Mouse (Mus musculus) small intestine, adult 2 months (tissue): ENCODE measurements around the gene Hist2h3c1. TPM values are rescaled to one million over a fixed set of nuclear protein-coding genes. Genes with fewer than 3 reads are reported as not detected.

ENCODE experiments used
- H3K27ac ChIP-seq: fragments of 200-500 bp; 2 replicates; pipeline ENCODE4 v1.5.1; 2012; ENCODE audit warnings: low read depth, low read length, control low read depth, inconsistent platforms; ENCODE audit not compliant: insufficient read depth
- H3K27me3 ChIP-seq: fragments of 200-500 bp; 2 replicates; pipeline ENCODE4 v1.6.1; 2012; ENCODE audit warnings: mild to moderate bottlenecking, moderate library complexity, low read length, inconsistent platforms; ENCODE audit not compliant: control insufficient read depth, insufficient read depth
- H3K36me3 ChIP-seq: fragments of 200-500 bp; 2 replicates; pipeline ENCODE4 v1.6.1; 2012; ENCODE audit warnings: mild to moderate bottlenecking, low read length, control low read depth, inconsistent platforms; ENCODE audit not compliant: control insufficient read depth, insufficient read depth
- H3K4me1 ChIP-seq: fragments of 200-500 bp; 2 replicates; pipeline ENCODE4 v1.6.1; 2012; ENCODE audit warnings: low read length, inconsistent platforms, mixed read lengths; ENCODE audit not compliant: control insufficient read depth, insufficient read depth, insufficient read length
- H3K4me3 ChIP-seq: fragments of 200-500 bp; 2 replicates; pipeline ENCODE4 v1.5.1; 2012; ENCODE audit warnings: low read depth, mild to moderate bottlenecking, control low read depth, inconsistent platforms, low read length, moderate library complexity
- CTCF ChIP-seq: fragments of 200-500 bp; IDR thresholded peaks from 2 replicates; pipeline ENCODE4 v1.5.1; 2012; ENCODE audit warnings: low read depth, mild to moderate bottlenecking, control low read depth, inconsistent platforms, low read length, moderate library complexity, mixed read lengths; ENCODE audit not compliant: insufficient replicate concordance, insufficient read length; ENCODE audit errors: extremely low read depth
- POLR2A ChIP-seq: fragments of 200-500 bp; IDR thresholded peaks from 2 replicates; pipeline ENCODE4 v1.6.1; 2012; ENCODE audit warnings: low read depth, mild to moderate bottlenecking, control low read depth, inconsistent platforms, low read length, moderate library complexity
- WGBS: fragments of 180-500 bp; shearing (Covaris S2); methylation state at CpG from one replicate; pipeline ENCODE4 v1.1.7; 2018; 5-methylcytosine and 5-hydroxymethylcytosine counted together
- polyA plus RNA-seq: library from polyadenylated mRNA; depleted of rRNA; stranded (reverse); fragments of >200 nt; gene quantifications from 2 replicates; pipeline ENCODE4 v1.2.3, GENCODE M21; 2012

The Hist2h3c1 gene
- polyA plus RNA-seq, 1 experiment: not detected

DNA sequence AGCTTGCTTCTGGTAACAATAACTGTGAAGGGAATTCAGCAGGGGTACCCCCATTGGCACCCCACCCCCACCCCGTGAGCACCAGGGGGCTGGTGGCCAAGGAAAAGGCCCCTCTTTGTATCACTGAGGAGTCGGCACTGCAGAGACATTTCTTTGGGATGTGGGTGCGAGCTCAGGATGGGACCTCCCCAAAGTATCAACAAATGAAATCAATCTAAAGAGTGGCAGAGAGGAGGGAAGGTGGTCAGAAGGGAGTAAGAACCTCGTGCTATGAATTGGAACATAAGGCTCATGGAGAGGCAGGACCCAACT lies 2.5 kb downstream of the Hist2h3c1 start:
- TF ChIP-seq CTCF: no peak
- no peak for TF ChIP-seq POLR2A
- H3K4me3 ChIP-seq: no peak overlapping the region
- H3K27ac ChIP-seq: no peak overlapping the region
- 61% methylated on average over 4 of the region's 4 CpGs for WGBS
- H3K36me3 ChIP-seq: no peaks in the 10 kb centered on the region
- H3K27me3 ChIP-seq: no peaks in the 10 kb centered on the region
- peaks cover 4% of the 10 kb centered on the region; the same call in 1 of the 2 replicates for H3K4me1 ChIP-seq

DNA sequence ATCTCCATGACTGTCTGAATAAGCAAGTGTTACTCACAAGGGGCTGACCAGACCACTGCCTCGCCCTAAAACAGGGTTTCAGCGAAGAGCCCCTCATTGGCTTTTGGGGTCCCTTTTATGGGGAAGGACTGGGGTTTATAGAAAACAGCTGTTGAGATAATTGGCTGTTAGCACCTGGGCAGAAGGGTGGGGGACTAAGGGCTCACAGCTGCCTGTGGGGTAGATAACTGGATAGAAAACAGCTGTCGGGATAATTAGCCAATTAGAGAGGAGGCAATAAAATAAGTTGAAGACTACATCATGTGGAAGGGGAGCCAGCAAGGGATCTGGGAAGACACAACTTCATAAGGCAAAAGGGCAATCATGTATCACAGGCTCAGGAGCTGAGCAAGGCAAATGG lies 4.4 kb downstream of the Hist2h3c1 start:
- Histone ChIP-seq H3K4me3 (no peak overlapping the region), H3K4me1 (no peaks in the 10 kb centered on the region), H3K36me3 (no peaks in the 10 kb centered on the region), H3K27ac (no peak overlapping the region), H3K27me3 (no peaks in the 10 kb centered on the region)
- WGBS: 47% methylated on average over 3 of the region's 3 CpGs
- TF ChIP-seq CTCF (no peak), POLR2A (no peak)

DNA sequence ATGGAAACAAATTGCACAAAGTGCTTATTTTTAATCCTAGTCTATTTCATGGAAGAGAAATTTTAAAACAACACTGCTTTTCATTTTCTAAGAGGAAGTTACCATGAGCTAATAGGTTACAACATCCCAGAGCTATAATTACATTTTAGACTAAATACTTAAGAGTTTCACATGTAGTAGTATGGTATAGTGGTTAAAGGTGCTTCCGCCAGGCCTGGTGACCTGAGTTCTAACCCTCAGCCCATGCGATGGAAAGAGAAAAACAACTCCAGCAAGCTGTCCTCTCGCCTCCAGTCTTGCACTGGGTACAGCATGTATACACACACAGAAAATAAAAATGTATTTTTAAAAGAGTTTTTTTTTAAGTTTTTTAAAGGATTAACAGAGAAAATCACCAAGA lies 5.3 kb downstream of the Hist2h3c1 start:
- WGBS: 74% methylated on average over 3 of the region's 3 CpGs
- Histone ChIP-seq H3K27ac (no peak overlapping the region), H3K4me3 (no peak overlapping the region), H3K27me3 (no peaks in the 10 kb centered on the region), H3K4me1 (peaks cover 3% of the 10 kb centered on the region; the same call in 1 of the 2 replicates), H3K36me3 (no peaks in the 10 kb centered on the region)
- no peak for TF ChIP-seq CTCF
- no peak for TF ChIP-seq POLR2A

DNA sequence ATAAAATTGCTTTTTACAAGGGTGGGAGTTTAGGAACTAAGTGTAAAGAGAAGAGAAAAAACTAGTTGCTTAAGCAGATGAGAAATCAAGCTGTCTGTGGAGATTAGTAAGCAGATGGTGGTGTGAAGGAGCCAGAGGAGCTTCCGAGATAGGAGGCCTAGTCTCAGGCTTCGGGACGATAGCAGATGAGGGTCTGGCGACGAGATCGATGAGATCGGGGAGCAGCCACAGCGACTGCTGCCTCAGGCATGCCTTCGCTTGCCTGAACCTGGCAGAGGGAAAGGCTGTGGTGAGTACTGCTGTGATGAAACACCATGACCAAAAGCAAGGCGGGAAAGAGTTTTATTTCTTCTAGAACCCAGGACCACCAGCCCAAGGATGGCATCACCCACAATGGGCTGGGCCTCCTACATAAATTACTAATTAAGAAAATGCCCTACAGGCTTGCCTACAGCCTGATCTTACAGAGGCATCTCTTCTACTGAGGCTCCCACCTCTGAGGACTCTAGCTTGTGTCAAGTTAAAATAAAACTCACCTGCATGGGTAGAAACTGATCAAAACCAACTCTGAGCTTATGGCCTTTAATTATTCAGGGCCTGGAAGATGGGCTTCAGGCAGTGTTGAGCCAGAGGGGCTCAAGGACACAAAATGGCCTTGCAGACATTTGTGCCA lies 8.3 kb downstream of the Hist2h3c1 start:
- WGBS: 87% methylated on average over 10 of the region's 10 CpGs
- H3K36me3 ChIP-seq: no peaks in the 10 kb centered on the region
- TF ChIP-seq CTCF: no peak
- no peak for TF ChIP-seq POLR2A

DNA sequence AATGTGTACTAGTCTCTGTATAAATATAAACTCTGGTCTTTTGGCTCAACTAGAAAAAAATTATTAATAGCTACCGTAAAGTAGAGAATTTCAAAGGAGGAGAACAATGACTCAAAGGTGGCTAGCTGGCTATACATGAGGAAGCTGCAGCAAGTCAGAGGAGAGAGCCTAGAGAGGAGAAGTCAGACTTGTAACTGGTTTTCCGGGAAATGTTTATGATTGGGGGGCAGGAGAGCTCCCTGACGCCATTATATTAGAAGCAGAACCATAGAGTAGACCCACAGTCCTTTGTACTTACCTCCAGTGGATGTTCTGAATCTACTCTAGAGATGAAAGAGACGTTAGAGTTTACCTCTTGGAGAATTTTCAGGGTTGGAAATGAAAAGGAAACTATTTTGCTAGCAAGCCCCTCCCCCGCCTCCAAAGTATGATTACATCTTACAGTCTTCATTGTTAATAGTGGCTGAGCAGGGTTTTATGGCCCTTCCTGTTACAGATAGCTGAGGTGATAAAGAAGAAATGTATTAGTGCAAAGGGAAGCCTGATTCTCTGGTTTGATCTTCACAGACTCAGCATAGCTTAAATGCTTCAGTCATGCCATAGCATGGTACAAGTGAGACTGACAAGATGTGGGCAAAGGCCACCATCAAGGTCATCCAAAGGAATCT lies 9.6 kb downstream of the Hist2h3c1 start:
- 0 out of 2 replicates have a peak overlapping the region, but pooled peaks have one; percentile 21 for H3K27ac ChIP-seq
- H3K36me3 ChIP-seq: no peaks in the 10 kb centered on the region
- H3K27me3 ChIP-seq: no peaks in the 10 kb centered on the region
- H3K4me3 ChIP-seq: no peak overlapping the region
- TF ChIP-seq CTCF (no peak), POLR2A (no peak)
- WGBS: 18% methylated on average over 5 of the region's 5 CpGs
- H3K4me1 ChIP-seq: peaks cover 6% of the 10 kb centered on the region; the same call in 1 of the 2 replicates

More for the DNA sequence above, 8.3 kb downstream of the Hist2h3c1 start:
- Histone ChIP-seq H3K4me3 (no peak overlapping the region), H3K27me3 (no peaks in the 10 kb centered on the region), H3K27ac (no peak overlapping the region), H3K4me1 (peaks cover 6% of the 10 kb centered on the region; the same call in 1 of the 2 replicates)

DNA sequence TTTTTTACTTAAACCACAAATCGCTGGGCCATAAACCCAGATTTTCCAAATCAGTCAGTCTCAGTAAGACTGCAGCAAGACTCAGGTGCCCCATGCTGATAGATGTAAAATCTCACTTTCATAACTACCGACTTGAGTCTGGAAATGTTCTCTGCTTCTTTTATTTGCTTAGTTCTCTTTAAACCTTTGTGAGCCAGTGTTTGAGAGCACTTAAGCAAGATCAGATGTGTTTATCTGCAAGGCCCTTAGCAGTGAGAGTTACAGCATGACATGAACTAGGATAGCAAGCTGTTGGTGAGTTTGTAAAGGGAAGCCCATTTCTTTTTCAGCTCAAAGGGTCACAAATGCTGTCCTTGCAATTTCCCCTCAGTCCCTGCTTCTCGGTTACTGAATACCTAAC lies 10.7 kb downstream of the Hist2h3c1 start:
- H3K4me3 ChIP-seq: no peak overlapping the region
- H3K27me3 ChIP-seq: no peaks in the 10 kb centered on the region
- H3K4me1 ChIP-seq: peaks cover 10% of the 10 kb centered on the region; the same call in 1 of the 2 replicates
- TF ChIP-seq POLR2A: no peak
- no peak for TF ChIP-seq CTCF
- no peak overlapping the region for H3K27ac ChIP-seq
- no peaks in the 10 kb centered on the region for H3K36me3 ChIP-seq
- WGBS: 66% methylated on average over 3 of the region's 3 CpGs

DNA sequence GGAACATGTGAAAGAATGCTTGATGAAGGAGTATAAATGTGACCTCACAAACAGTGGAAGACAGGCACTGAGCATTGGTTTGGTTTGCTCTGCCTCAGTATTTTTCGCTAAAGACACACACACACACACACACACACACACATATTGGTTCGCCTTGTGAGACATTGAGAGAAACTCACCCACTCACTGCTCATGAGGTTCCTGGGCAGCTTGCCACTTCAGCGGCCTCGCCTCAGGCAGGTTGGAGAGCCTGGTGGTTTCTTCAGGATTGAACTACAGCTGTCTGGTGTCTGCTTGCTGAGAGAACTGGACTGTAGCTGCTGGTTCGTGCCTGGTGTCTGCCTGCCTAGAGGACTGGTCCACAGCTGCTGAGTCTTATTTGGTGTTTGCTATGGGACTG lies 13.7 kb downstream of the Hist2h3c1 start:
- H3K27me3 ChIP-seq: no peaks in the 10 kb centered on the region
- H3K4me1 ChIP-seq: peaks cover 10% of the 10 kb centered on the region; the same call in 1 of the 2 replicates
- 92% methylated on average over 5 of the region's 5 CpGs for WGBS
- TF ChIP-seq POLR2A (no peak), CTCF (no peak)
- no peak overlapping the region for H3K4me3 ChIP-seq
- no peak overlapping the region for H3K27ac ChIP-seq
- no peaks in the 10 kb centered on the region for H3K36me3 ChIP-seq
